Mouse (Mus musculus) A20 (cell line): ENCODE results near the gene Dnajc28.

Experiments used
- DNase-seq: peaks from one replicate; pipeline ENCODE4 v3.0.0-alpha.2; 2011; ENCODE audit warnings: low read depth, low spot score

The Dnajc28 gene

GRCm38 (mm10) chr16:91632940-91633339 lies 14.1 kb upstream of the Dnajc28 start:
- no peak for DNase-seq

- DNase-seq, result no peak
These were observed 13.6 kb upstream of the Dnajc28 start for GRCm38 (mm10) chr16:91632439-91632838.

- DNase-seq, result no peak
These were observed 11.8 kb upstream of the Dnajc28 start for GRCm38 (mm10) chr16:91630584-91630983.

- no peak for DNase-seq
These were observed 10.9 kb upstream of the Dnajc28 start for GRCm38 (mm10) chr16:91629749-91630148.

GRCm38 (mm10) chr16:91628673-91629072 lies 9.8 kb upstream of the Dnajc28 start:
- no peak for DNase-seq

- DNase-seq, result no peak
These were observed 9.0 kb upstream of the Dnajc28 start for GRCm38 (mm10) chr16:91627831-91628230.

- no peak for DNase-seq
These were observed 4.2 kb upstream of the Dnajc28 start for GRCm38 (mm10) chr16:91623074-91623473.

GRCm38 (mm10) chr16:91620991-91621390 lies 2.2 kb upstream of the Dnajc28 start:
- DNase-seq, result no peak

- peak; percentile 80 for DNase-seq
These were observed 1.4 kb upstream of the Dnajc28 start for GRCm38 (mm10) chr16:91620185-91620584.

GRCm38 (mm10) chr16:91614552-91614951 lies 4.3 kb downstream of the Dnajc28 start:
- no peak for DNase-seq

- DNase-seq, result no peak
These were observed 6.3 kb downstream of the Dnajc28 start for GRCm38 (mm10) chr16:91612525-91612924.

GRCm38 (mm10) chr16:91611248-91611647 lies 7.6 kb downstream of the Dnajc28 start:
- DNase-seq, result no peak

- no peak for DNase-seq
These were observed 9.2 kb downstream of the Dnajc28 start for GRCm38 (mm10) chr16:91609501-91610245.

- DNase-seq, result peak; percentile 73
These were observed 11.9 kb downstream of the Dnajc28 start for GRCm38 (mm10) chr16:91606958-91607357.

GRCm38 (mm10) chr16:91605156-91605555 lies 13.7 kb downstream of the Dnajc28 start:
- no peak for DNase-seq

GRCm38 (mm10) chr16:91601693-91602092 lies 17.1 kb downstream of the Dnajc28 start:
- DNase-seq, result peak; percentile 75

GRCm38 (mm10) chr16:91601081-91601480 lies 17.7 kb downstream of the Dnajc28 start:
- no peak for DNase-seq

- no peak for DNase-seq
These were observed 19.6 kb downstream of the Dnajc28 start for GRCm38 (mm10) chr16:91599242-91599641.

- DNase-seq, result peak; percentile 99
These were observed 21.2 kb downstream of the Dnajc28 start, which contains the start of gene Tmem50b for GRCm38 (mm10) chr16:91597672-91598010. TSS of gene Tmem50b (minus strand) at chr16:91597800.

- DNase-seq, result peak; percentile 71
These were observed 21.8 kb downstream of the Dnajc28 start for GRCm38 (mm10) chr16:91596779-91597671.

GRCm38 (mm10) chr16:91596397-91596778 lies 22.4 kb downstream of the Dnajc28 start:
- peak; percentile 80 for DNase-seq

GRCm38 (mm10) chr16:91595076-91595475 lies 23.8 kb downstream of the Dnajc28 start:
- no peak for DNase-seq

GRCm38 (mm10) chr16:91593262-91593661 lies 25.6 kb downstream of the Dnajc28 start:
- DNase-seq, result no peak
